Mouse (Mus musculus) T-helper 1 cell (primary cell): ENCODE data around the gene Gsdmc4.
"Not testable (repeated sequence)": the region's sequence is repeated elsewhere in the genome, so short reads cannot be mapped to it uniquely, and the experiment has no call there.

ENCODE experiments used
- in situ Hi-C: fragments of 300-600 bp; cut with MboI, MseI; formaldehyde crosslinking; loops from one replicate; pipeline ENCODE4 v1.15.1; 2025; ENCODE audit warnings: high pct_unique_total_duplicates

Gsdmc4 gene

DNA sequence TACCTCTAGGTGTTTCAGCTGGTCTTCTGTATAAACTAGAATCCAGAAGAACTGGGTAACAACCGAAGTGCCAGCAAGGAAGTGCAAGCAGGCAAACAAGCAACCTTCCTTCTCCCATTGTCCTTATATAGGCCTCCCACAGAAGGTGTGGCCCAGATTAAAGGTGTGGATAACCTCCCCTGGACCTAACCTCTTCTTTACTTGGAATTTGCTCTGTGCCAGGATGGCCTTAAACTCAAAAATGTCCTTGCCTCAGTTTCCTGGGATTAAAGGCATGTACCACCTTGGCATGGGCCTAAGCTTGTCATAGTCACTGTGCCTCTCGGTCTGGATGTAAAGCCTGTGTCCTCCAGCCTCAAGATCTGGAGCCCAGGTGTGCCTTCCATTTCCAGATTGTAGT, at the start of gene Gsdmc4:
TSS of gene Gsdmc4 (minus strand) at position 101 of the 400 bp plus-strand sequence.
- in situ Hi-C loops = not testable (repeated sequence)

DNA sequence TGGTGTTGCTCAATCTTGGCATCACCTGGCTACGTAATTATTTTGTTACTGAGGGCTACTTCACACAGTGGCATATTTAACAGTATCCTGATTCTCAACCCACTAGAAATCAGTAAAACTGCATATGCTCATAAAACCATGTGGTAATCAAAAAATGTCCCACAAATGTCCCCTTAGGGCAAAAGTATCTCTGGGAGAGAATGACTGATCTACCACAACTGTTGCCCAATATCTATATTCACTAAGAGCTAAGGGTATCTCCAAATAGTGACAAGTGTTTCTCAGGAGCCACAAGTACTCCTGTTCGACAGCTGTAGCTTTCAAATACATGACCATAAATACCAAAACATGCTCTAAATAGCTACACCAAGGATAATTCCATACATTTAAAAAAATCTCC, 48.4 kb upstream of the Gsdmc4 start:
- in situ Hi-C loops = no loop called here

DNA sequence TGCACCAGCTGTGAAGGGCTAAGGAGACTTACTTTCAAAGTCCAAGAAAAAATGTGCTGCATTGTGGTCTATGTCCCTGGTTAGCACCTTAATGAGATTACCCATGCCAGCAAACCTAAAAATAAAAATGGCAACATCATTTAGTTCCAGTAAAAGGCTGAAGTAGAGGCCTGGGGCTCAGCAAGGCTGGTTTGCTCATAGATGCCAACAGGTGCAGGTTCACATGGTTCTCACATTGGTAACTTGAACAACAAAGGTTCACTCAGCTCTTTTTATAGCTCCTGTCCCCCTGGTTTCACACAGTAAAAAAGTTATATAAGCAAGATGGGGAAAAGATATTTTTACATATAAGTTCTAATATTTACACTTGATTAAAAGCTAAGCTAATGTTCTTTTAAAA, 45.5 kb upstream of the Gsdmc4 start:
- in situ Hi-C loops = no loop called here

DNA sequence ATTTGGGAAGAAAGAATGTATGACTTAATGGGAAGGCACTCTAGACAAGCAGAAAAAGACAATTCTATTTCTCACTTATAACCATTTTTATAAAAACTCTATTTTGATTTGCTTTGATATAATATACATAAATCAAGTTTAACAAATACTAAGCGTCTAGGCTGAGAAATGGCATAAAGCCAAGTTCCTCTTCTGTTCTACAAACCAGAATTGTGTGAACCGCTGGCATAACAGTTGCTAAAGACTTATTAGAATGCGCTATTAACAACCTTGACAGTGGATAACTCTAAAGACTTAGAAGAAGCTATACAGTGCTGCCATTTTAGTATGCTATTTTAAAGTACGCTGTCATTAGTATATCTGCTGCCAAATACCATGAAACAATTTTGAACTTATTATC, 41.2 kb upstream of the Gsdmc4 start:
- in situ Hi-C loops = no loop called here

DNA sequence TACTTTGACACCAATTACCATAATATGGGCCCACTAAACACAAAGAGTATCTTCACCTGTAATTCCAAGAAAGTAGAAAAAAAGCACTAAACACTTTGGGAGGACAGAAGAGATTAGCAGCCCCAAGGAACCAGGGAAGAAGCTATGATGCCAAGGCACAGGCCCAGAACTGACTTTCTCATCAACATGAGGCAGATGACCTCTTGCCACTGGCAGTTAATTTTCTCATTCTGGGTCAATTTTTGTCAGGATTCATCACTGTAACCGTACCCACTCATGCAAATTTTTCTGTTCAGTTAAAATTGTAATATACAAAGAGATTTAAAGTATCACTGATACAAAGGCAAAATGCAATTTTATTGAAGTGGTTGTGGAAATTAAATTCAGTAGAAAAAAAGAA, 29.1 kb upstream of the Gsdmc4 start:
- in situ Hi-C loops = no loop called here

DNA sequence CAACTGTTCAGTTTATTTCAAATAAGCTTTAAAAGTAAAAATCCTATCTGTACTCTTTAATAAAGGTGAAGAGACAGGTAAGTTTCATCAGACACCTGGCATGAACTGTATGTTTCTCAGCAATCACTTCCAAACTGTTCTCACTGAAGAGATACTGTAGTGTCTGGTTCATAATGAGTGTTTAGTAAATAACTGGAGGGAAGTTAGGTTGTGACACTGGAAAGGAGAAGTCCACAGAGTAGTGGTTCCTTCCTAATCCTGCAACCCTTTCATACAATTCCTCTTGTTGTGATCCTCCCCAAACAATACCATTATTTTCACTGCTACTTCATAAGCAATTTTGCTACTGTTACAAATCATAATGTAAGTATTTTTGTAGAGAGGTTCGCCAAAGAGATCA, 20.6 kb upstream of the Gsdmc4 start:
- in situ Hi-C loops = no loop called here

DNA sequence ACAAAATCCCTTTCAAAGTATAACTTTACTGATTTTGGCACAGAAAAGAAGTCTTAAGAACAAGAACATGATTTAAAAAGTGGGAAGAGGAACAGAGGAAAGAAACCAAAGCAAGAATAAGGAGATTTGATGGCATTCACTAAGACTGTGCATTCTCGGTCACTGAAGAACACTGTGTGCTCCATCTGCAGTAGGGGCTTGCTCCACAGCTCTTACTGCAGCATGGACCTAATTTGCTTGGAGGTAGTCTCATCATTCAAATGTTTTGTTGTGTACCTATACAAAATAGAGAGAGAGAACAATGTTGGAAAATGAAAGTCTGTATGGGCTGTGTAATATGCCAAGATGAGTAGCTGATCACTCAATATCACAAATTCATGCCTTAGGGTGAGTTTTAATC, 19.3 kb upstream of the Gsdmc4 start:
- in situ Hi-C loops = no loop called here

DNA sequence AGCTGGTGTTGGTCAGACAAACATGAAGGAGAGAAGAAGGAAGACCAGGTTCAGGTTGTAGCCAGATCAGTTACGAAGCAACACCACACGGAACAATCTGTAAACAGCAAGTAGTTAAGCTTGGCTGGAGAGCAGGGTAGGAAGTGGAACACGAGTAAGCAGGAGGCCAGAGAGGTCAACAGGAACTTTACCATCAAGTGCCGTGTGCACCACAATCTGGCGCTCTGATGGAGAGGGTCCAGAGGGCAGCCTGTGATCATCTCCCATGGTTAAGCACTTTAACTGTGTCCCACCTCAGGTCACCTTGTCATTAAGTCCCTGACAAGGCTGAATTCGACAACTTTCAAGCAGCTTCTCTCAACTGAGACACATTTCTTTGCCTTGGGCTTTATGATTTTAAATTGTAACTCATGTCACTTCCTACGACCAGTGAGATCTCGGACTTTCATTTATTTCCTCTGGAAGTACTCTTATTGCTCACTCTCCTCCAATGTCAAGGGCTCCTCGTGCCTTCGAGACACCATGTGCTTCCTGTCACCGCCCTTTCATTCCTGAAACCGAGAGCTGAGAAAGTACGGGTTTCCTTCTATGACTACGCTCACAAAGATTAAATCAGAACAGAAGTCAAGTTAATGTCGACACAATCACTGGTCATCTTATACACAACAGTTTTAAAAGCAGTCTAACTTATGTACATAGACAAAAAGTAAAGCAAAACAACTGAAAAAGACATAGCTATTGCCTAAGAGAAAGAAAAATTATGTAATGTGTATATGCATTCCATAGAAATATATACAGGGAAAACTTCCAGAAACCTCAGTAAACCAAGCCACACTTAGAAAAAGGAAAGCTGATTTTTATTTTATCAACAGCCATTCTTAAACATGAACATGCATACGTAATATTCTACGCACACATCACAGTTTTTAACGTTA, 18.3 kb upstream of the Gsdmc4 start:
- in situ Hi-C loops = no loop called here

DNA sequence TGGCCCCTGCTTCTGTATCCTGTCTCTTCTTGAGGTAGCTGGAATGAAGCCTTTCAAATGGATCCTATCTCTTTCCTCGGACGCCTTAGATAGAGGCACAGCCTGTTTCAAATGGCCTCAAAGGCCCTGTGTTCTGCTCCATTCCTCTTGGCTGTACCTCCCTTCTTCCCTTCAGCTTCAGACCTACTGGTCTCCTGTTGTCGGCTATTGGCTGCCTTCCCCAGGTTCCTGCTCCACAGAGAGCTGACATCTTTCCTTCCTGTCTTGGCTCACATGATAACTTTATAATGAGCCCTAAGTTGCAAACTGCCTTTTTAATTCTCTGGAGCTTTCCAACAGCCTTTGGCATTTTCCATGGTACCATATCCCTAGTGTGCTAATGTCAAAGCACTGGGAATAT, 14.1 kb upstream of the Gsdmc4 start:
- in situ Hi-C loops = no loop called here

DNA sequence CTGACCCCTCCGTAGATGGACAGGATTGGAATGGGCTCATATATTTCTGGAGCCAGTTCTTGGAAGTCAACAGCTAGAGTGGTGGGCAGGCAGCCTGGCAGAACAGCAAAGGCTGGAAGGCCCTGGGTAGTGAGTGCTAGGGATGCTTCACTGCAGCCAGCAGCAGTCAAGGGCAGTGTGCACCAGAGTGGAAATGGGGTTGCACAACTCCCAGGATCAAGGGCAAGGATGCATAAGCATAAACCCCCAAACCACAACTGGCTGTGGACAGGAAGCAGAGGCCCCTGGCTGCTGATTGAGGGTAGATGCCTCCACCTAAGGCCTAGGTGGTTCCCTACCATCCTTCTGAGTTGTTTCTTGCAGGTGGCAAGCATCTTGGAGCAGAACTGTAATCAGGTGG, 12.4 kb upstream of the Gsdmc4 start:
- in situ Hi-C loops = loop anchor here (5.0 kb wide), 1 partner anchor 72 kb away; no protein-coding TSS in a partner anchor

DNA sequence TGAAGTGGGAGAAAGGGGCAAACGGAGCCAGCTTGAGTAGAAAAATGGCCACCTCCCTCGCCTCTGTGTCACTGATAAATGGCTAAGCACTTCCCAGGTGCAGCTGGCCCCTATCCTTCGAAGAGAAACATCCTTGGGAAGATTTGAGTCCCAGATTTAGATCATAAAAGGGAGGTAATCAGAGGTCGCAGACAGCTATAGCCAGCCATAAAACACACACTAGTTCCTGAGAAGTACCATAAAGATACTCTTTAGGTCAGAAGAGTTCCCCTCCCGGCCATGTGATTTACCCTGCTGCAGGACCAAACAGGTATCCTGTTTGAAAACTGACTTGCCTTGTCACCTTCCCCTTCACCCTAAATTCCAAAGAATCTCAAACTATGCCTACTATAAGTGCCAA, 9.5 kb upstream of the Gsdmc4 start:
- in situ Hi-C loops = loop anchor here (5.0 kb wide), 1 partner anchor 69 kb away; no protein-coding TSS in a partner anchor

DNA sequence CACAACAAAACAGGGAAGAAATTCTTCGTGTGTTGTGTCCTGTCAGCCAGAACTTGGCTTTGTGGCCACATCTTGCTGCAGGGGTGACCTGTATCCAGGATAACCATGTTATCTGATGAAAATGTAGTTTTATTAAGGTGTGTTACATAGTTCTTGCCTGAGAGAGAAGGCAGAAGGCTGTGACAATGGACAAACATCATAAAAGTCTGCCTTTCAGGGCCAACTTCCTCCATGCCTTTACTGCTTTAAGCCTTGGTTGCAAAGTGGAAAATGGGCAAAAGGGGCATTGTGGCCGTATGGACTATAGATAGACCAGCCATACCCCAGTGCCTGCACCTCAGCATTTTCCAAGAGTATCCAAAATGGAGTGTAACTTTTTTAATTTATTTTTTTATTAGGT, 7.6 kb upstream of the Gsdmc4 start:
- in situ Hi-C loops = loop anchor here (5.0 kb wide), 2 partner anchors 37 to 67 kb away; no protein-coding TSS in a partner anchor

DNA sequence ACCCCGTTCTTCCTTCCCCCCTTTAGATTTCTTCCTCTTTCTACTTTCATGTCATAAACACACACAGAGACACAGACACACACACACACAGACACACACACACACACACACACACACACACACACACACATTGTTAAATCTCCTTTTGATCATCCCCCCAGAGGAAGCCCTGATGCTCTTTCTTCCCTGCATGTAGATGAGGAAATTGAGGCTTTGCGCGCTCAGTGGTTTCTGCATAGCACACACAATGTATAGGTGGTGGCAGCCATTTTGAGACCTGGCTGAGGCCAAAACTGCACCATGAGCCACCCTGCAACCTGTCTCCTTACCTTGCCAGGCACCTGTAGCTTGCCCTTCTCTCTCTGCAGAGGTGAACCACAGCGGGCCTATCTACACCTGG, 4.5 kb upstream of the Gsdmc4 start:
- in situ Hi-C loops = loop anchor here (5.0 kb wide), 1 partner anchor 34 kb away; no protein-coding TSS in a partner anchor

DNA sequence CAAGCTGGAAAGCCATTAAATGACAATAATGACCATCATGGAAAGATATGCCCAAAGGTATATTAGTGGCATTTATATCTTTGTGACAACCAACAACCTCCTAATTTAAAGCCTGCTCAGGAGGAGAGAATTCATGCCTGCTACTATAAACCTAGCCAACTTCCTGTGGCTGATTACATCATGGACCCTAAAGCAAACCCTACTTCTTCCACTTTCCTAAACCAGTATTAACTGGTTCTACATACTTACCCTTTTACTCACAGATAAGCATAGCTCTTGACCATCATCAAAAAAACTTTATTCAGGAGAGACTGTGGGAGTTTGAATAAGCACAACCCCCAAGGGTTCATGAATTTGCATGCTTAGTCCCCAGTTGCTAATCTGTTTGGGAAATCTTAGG, 2.2 kb downstream of the Gsdmc4 start:
- in situ Hi-C loops = not testable (repeated sequence)

DNA sequence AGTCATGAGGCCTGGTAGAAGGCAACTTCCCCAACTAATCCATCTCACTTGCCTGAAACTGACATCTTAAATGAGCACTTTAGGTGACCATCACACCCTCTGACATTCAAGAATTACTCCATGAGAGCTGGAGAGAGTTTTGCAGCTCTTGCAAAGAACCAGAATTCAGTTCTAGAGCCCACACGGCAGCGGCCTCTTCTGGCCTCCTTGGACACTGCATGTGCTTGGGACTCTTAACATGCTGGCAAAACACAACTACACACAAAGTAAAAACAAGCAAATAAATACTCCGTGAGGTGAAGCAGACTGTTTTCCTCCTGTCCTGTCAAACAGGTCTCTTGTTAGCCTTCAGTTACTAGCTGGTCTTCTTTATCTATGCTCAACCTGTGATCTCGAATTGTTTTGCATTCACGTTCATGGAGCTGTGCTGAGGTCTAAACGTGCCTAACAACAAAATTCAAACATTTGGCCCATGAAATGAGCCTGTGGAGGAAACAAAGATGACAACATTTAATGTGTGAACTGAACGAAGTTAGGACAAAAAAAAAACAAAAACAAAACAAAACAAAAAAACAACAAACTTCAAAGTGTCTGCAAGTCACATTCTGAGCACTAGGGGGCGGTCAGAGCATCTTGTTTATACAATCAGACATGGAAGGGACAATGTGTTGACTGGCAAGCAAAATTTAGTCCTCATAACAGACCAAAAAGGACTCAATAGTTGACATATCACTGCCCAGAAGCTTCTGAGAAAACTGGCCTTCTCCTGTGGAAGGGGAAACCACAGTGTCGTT, 16.3 kb downstream of the Gsdmc4 start:
- in situ Hi-C loops = not testable (repeated sequence)

DNA sequence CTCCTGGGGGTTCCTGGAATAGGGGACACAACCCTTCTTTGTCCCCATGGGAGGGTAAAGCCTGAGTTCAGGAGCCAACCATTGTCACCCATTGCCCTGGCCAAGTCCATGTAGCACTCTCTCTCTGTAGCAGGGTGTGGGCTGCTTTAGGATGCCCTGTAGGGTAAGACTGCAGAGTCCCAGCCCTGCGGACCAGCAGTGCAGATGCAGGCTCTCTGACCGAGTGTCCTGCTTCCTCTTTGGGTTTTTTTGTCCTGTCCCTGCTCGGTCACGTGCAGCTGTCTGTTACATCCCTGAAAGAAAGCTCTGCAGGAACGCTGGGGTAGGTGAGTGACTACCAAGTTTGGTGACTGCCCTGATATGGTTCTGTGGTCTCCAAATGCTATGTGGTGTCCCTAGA, 23.7 kb downstream of the Gsdmc4 start:
- in situ Hi-C loops = not testable (repeated sequence)

DNA sequence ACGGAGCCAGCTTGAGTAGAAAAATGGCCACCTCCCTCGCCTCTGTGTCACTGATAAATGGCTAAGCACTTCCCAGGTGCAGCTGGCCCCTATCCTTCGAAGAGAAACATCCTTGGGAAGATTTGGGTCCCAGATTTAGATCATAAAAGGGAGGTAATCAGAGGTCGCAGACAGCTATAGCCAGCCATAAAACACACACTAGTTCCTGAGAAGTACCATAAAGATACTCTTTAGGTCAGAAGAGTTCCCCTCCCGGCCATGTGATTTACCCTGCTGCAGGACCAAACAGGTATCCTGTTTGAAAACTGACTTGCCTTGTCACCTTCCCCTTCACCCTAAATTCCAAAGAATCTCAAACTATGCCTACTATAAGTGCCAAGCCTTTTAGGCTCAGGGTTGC, 24.1 kb downstream of the Gsdmc4 start:
- in situ Hi-C loops = not testable (repeated sequence)

DNA sequence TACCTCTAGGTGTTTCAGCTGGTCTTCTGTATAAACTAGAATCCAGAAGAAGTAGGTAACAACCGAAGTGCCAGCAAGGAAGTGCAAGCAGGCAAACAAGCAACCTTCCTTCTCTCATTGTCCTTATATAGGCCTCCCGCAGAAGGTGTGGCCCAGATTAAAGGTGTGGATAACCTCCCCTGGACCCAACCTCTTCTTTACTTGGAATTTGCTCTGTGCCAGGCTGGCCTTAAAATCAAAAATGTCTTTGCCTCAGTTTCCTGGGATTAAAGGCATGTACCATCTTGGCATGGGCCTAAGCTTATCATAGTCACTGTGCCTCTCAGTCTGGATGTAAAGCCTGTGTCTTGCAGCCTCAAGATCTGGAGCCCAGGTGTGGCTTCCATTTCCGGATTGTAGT, 33.6 kb downstream of the Gsdmc4 start, which contains the start of gene Gsdmc3:
TSS of gene Gsdmc3 (minus strand) at position 101 of the 400 bp plus-strand sequence.
- in situ Hi-C loops = not testable (repeated sequence)

DNA sequence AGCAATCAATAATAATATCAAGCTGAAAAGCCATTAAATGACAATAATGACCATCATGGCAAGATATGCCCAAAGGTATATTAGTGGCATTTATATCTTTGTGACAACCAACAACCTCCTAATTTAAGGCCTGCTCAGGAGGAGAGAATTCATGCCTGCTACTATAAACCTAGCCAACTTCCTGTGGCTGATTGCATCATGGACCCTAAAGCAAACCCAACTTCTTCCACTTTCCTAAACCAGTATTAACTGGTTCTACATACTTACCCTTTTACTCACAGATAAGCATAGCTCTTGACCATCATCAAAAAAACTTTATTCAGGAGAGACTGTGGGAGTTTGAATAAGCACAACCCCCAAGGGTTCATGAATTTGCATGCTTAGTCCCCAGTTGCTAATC, 35.9 kb downstream of the Gsdmc4 start:
- in situ Hi-C loops = not testable (repeated sequence)

DNA sequence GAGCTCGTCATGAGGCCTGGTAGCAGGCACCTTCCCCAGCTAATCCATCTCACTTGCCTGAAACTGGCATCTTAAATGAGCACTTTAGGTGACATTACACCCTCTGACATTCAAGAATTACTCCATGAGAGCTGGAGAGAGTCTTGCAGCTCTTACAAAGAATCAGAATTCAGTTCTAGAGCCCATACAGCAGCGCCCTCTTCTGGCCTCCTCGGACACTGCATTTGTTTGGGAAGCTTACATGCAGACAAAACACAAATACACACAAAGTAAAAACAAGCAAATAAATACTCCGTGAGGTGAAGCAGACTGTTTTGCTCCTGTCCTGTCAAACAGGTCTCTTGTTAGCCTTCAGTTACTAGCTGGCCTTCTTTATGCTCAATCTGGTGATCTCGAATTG, 50.1 kb downstream of the Gsdmc4 start:
- in situ Hi-C loops = not testable (repeated sequence)
